Mouse (Mus musculus): ENCODE measurements around the gene Thap7. TPM values are rescaled to one million over a fixed set of nuclear protein-coding genes. Genes with fewer than 3 reads are reported as not detected.

Thap7 gene
- total RNA-seq, 2 experiments from 2014 or later: 17.5 to 20.9 TPM

- DNase-seq: no peak
These were observed 42.2 kb downstream of the Thap7 start for GRCm38 (mm10) chr16:17488478-17489468.

- peak; percentile 63 for DNase-seq
These were observed 44.4 kb downstream of the Thap7 start for GRCm38 (mm10) chr16:17486505-17486904.

- no peak for DNase-seq
These were observed 49.5 kb downstream of the Thap7 start for GRCm38 (mm10) chr16:17481465-17481864.

- DNase-seq: no peak
These were observed 52.5 kb downstream of the Thap7 start for GRCm38 (mm10) chr16:17478331-17478943.

Other genes starting within 250 kb of the Thap7 start
- 1 to 10 TPM; 3.3 to 3.7 TPM for gene Serpind1, start 199.8 kb downstream of the Thap7 start, total RNA-seq (2021)
- gene Snap29, start 125.2 kb downstream of the Thap7 start, total RNA-seq (2021): 10 to 100 TPM; 15.7 to 16.3 TPM
- 10 to 100 TPM; 55.8 to 56.5 TPM for gene Pi4ka, start 124.8 kb downstream of the Thap7 start, total RNA-seq (2021)
- 10 to 100 TPM; 31.6 to 34.4 TPM for gene Crkl, start 79.1 kb downstream of the Thap7 start, total RNA-seq (2021)
- under 1 TPM; 0.21 to 0.70 TPM for gene Aifm3, start 41.5 kb downstream of the Thap7 start, total RNA-seq (2021)
- gene Lztr1, start 22.4 kb downstream of the Thap7 start, total RNA-seq (2021): 10 to 100 TPM; 35.6 to 47.5 TPM
- gene Lrrc74b, start 30.1 kb upstream of the Thap7 start, total RNA-seq (2021): not detected
- under 1 TPM; 0.27 to 0.36 TPM for gene P2rx6, start 30.7 kb upstream of the Thap7 start, total RNA-seq (2021)
- gene Slc7a4, start 52.1 kb upstream of the Thap7 start, total RNA-seq (2021): 1 to 10 TPM; 3.8 to 4.1 TPM
- gene Smpd4, start 88.2 kb upstream of the Thap7 start, total RNA-seq (2021): 10 to 100 TPM; 30.9 to 35.4 TPM
- gene Ccdc74a, start 115.3 kb upstream of the Thap7 start, total RNA-seq (2021): 1 to 10 TPM; 2.0 to 2.1 TPM
- 10 to 100 TPM; 40.4 to 44.4 TPM for gene Med15, start 201.8 kb upstream of the Thap7 start, total RNA-seq (2021)
- 10 to 100 TPM; 24.6 to 25.1 TPM for gene Klhl22, start 228.5 kb upstream of the Thap7 start, total RNA-seq (2021)

Data from heart, postnatal 4 days (tissue).